Mouse (Mus musculus) MEL (cell line): ENCODE measurements at regions not wholly inside any gene's neighbourhood (a gene's known extent, or its start where the extent isn't known, plus 50 kb on each side); places are given as distances from the start of the nearest gene placed in this dataset.

Experiments used
- DNase-seq: peaks from one replicate; pipeline ENCODE4 v3.0.0; 2011; ENCODE audit warnings: low read depth, low spot score
- H3K27ac ChIP-seq: 2 replicates; pipeline ENCODE4 v1.5.1; 2012; ENCODE audit warnings: low read depth, mild to moderate bottlenecking, control low read depth, low read length, moderate library complexity; ENCODE audit not compliant: control insufficient read depth
- H3K27me3 ChIP-seq, 2 experiments: fragments of 150-350 bp in 1 of 2; sonication (generic) in 1 of 2; 2 replicates each; pipeline ENCODE4 v1.6.1; 2012; ENCODE audit warnings: low read length in 2 of 2, mild to moderate bottlenecking in 2 of 2, improper control_type of control experiment in 1 of 2, moderate library complexity in 1 of 2; ENCODE audit not compliant: insufficient read depth in 2 of 2, control insufficient read depth in 1 of 2
- H3K36me3 ChIP-seq, 2 experiments: 2 replicates each; pipeline ENCODE4 v1.6.1; 2012 to 2014; ENCODE audit warnings: low read length in 2 of 2, improper control_type of control experiment in 1 of 2, inconsistent platforms in 1 of 2, mild to moderate bottlenecking in 1 of 2; ENCODE audit not compliant: insufficient read depth in 2 of 2, control insufficient read depth in 1 of 2
- H3K4me1 ChIP-seq, 2 experiments: fragments of 150-350 bp in 1 of 2; sonication (generic) in 1 of 2; 2 replicates each; pipeline ENCODE4 v1.6.1; 2012; ENCODE audit warnings: low read length in 2 of 2, improper control_type of control experiment in 1 of 2, mild to moderate bottlenecking in 1 of 2; ENCODE audit not compliant: insufficient read depth in 2 of 2, control insufficient read depth in 1 of 2
- H3K4me3 ChIP-seq, 2 experiments: fragments of 150-350 bp in 1 of 2; sonication (generic) in 1 of 2; 2 replicates each; pipeline ENCODE4 v1.5.1; 2012; ENCODE audit warnings: low read depth in 2 of 2, low read length in 2 of 2, mild to moderate bottlenecking in 2 of 2, moderate library complexity in 2 of 2, control low read depth in 1 of 2, improper control_type of control experiment in 1 of 2; ENCODE audit not compliant: control insufficient read depth in 1 of 2, insufficient read depth in 1 of 2
- H3K79me2 ChIP-seq: 2 replicates; pipeline ENCODE4 v1.6.1; 2012; ENCODE audit warnings: mild to moderate bottlenecking, low read length, moderate library complexity; ENCODE audit not compliant: control insufficient read depth, poor library complexity, insufficient read depth
- H3K9ac ChIP-seq: 2 replicates; pipeline ENCODE4 v1.6.1; 2012; ENCODE audit warnings: low read depth, mild to moderate bottlenecking, control low read depth, low read length, moderate library complexity; ENCODE audit not compliant: control insufficient read depth, poor library complexity, severe bottlenecking
- H3K9me3 ChIP-seq: fragments of 150-350 bp; sonication (generic); replicated peaks from 2 replicates; pipeline ENCODE4 v1.6.1; 2012; ENCODE audit warnings: mild to moderate bottlenecking, low read length, improper control_type of control experiment, moderate library complexity; ENCODE audit not compliant: insufficient read depth
- EP300 ChIP-seq, 2 experiments: IDR thresholded peaks; 2 replicates each; pipeline ENCODE4 v1.6.1; 2011; ENCODE audit warnings: improper control_type of control experiment in 2 of 2, low read length in 2 of 2, low read depth in 1 of 2, mild to moderate bottlenecking in 1 of 2
- GABPA ChIP-seq: IDR thresholded peaks from 2 replicates; pipeline ENCODE4 v1.6.1; 2012; ENCODE audit warnings: low read depth, mild to moderate bottlenecking, inconsistent platforms, low read length, improper control_type of control experiment, moderate library complexity
- JUND ChIP-seq: IDR thresholded peaks from 2 replicates; pipeline ENCODE4 v1.6.1; 2011; ENCODE audit warnings: low read depth, mild to moderate bottlenecking, improper control_type of control experiment, low read length
- KAT2A ChIP-seq: conservative IDR thresholded peaks from 2 replicates; pipeline ENCODE4 v1.6.1; 2012; ENCODE audit warnings: low read depth, low read length, improper control_type of control experiment, inconsistent platforms
- MEF2A ChIP-seq: IDR thresholded peaks from 2 replicates; pipeline ENCODE4 v1.6.1; 2014; ENCODE audit warnings: low read depth, mild to moderate bottlenecking, inconsistent platforms, low read length, improper control_type of control experiment; ENCODE audit not compliant: poor library complexity, insufficient replicate concordance, severe bottlenecking; ENCODE audit errors: extremely low read depth
- POLR2A ChIP-seq, 2 experiments: IDR thresholded peaks; 2 replicates each; pipeline ENCODE4 v1.6.1; 2011 to 2012; ENCODE audit warnings: low read length in 2 of 2, mild to moderate bottlenecking in 2 of 2, control low read depth in 1 of 2, improper control_type of control experiment in 1 of 2, low read depth in 1 of 2, moderate library complexity in 1 of 2; ENCODE audit not compliant: control insufficient read depth in 1 of 2, insufficient read depth in 1 of 2, poor library complexity in 1 of 2
- SIN3A ChIP-seq: IDR thresholded peaks from 2 replicates; pipeline ENCODE4 v1.6.1; 2012; ENCODE audit warnings: low read length, improper control_type of control experiment, inconsistent platforms
- UBTF ChIP-seq: IDR thresholded peaks from 2 replicates; pipeline ENCODE4 v1.6.1; 2012; ENCODE audit warnings: low read depth, mild to moderate bottlenecking, inconsistent platforms, low read length, improper control_type of control experiment, moderate library complexity, borderline replicate concordance; ENCODE audit not compliant: insufficient read depth
- ZNF384 ChIP-seq: IDR thresholded peaks from 2 replicates; pipeline ENCODE4 v1.6.1; 2012; ENCODE audit warnings: low read depth, mild to moderate bottlenecking, inconsistent platforms, low read length, improper control_type of control experiment

- no peak overlapping the region for H3K27ac ChIP-seq
- H3K27me3 ChIP-seq, result peaks cover 6% of the 10 kb centered on the region in 2 experiments
- no peaks in the 10 kb centered on the region for H3K79me2 ChIP-seq
- no peaks in the 10 kb centered on the region for H3K4me1 ChIP-seq
- H3K4me3 ChIP-seq, result no peak overlapping the region
- H3K36me3 ChIP-seq, result no peaks in the 10 kb centered on the region
- TF ChIP-seq ZNF384, result no peak
- no peak for TF ChIP-seq KAT2A
- H3K9me3 ChIP-seq, result no peaks in the 10 kb centered on the region
- no peak overlapping the region for H3K9ac ChIP-seq
- no peak for DNase-seq
These were observed 166.0 kb downstream of the Setd4 start for GRCm38 (mm10) chr16:93437608-93438425.

GRCm38 (mm10) chr16:93436732-93437131, 167.1 kb downstream of the Setd4 start:
- H3K9ac ChIP-seq, result no peak overlapping the region
- no peak overlapping the region for H3K27ac ChIP-seq
- no peaks in the 10 kb centered on the region for H3K36me3 ChIP-seq
- no peaks in the 10 kb centered on the region for H3K4me1 ChIP-seq
- no peak for TF ChIP-seq JUND
- TF ChIP-seq UBTF, result no peak
- TF ChIP-seq SIN3A, result no peak
- TF ChIP-seq EP300 (IDR thresholded peaks at IDR 0.05; ENCODE audit: low read depth in 1 of 2, low read length in 2 of 2), result no peak
- H3K27me3 ChIP-seq, result peaks cover 5 to 6% of the 10 kb centered on the region in 2 experiments
- H3K4me3 ChIP-seq, result no peak overlapping the region
- no peaks in the 10 kb centered on the region for H3K79me2 ChIP-seq
- H3K9me3 ChIP-seq, result no peaks in the 10 kb centered on the region
- no peak for DNase-seq

GRCm38 (mm10) chr16:93431316-93431715, 172.5 kb downstream of the Setd4 start:
- no peak overlapping the region for H3K9ac ChIP-seq
- no peak for TF ChIP-seq POLR2A (IDR thresholded peaks at IDR 0.05; ENCODE audit: control insufficient read depth in 1 of 2, insufficient read depth in 1 of 2, low read depth in 1 of 2, low read length in 2 of 2, poor library complexity in 1 of 2)
- TF ChIP-seq GABPA, result no peak
- TF ChIP-seq MEF2A, result no peak
- no peaks in the 10 kb centered on the region for H3K79me2 ChIP-seq
- peaks cover 0 to 2% of the 10 kb centered on the region in 2 experiments; a peak in 2 of 4 replicates for H3K27me3 ChIP-seq
- no peaks in the 10 kb centered on the region for H3K36me3 ChIP-seq
- no peak for DNase-seq
- no peak overlapping the region for H3K4me3 ChIP-seq
- H3K27ac ChIP-seq, result no peak overlapping the region
- H3K4me1 ChIP-seq, result no peaks in the 10 kb centered on the region
- no peaks in the 10 kb centered on the region for H3K9me3 ChIP-seq
